Mouse (Mus musculus) kidney, embryonic 15.5 days (tissue): ENCODE measurements at regions not wholly inside any gene's neighbourhood (a gene's known extent, or its start where the extent isn't known, plus 50 kb on each side); places are given as distances from the start of the nearest gene placed in this dataset.

ENCODE experiments used
- ATAC-seq: fragments of 200-750 bp; cut with Nextera tagmentation; replicated peaks from 2 replicates; pipeline ENCODE4 v1.8.0; 2017; ENCODE audit warnings: moderate TSS enrichment; ENCODE audit not compliant: low FRiP score
- H3K27ac ChIP-seq: fragments of 300-500 bp; sonication (generic); 2 replicates; pipeline ENCODE4 v1.5.1; 2015; ENCODE audit warnings: mild to moderate bottlenecking, inconsistent platforms
- H3K27me3 ChIP-seq: fragments of 300-500 bp; sonication (generic); 2 replicates; pipeline ENCODE4 v1.6.1; 2015; ENCODE audit warnings: inconsistent platforms
- H3K36me3 ChIP-seq: fragments of 300-500 bp; sonication (generic); 2 replicates; pipeline ENCODE4 v1.6.1; 2015; ENCODE audit warnings: inconsistent platforms
- H3K4me1 ChIP-seq: fragments of 300-500 bp; sonication (generic); 2 replicates; pipeline ENCODE4 v1.6.1; 2015; ENCODE audit warnings: inconsistent platforms
- H3K4me2 ChIP-seq: fragments of 300-500 bp; sonication (generic); 2 replicates; pipeline ENCODE4 v1.6.1; 2015; ENCODE audit warnings: moderate library complexity, mild to moderate bottlenecking, inconsistent platforms
- H3K4me3 ChIP-seq: fragments of 300-500 bp; sonication (generic); replicated peaks from 2 replicates; pipeline ENCODE4 v1.5.1; 2015; ENCODE audit warnings: mild to moderate bottlenecking, inconsistent platforms
- H3K9ac ChIP-seq: fragments of 300-500 bp; sonication (generic); 2 replicates; pipeline ENCODE4 v1.6.1; 2015; ENCODE audit warnings: mild to moderate bottlenecking, inconsistent platforms
- H3K9me3 ChIP-seq: fragments of 300-500 bp; sonication (generic); replicated peaks from 2 replicates; pipeline ENCODE4 v1.6.1; 2016; ENCODE audit warnings: inconsistent platforms
- WGBS: fragments of 180-500 bp; shearing (Covaris S2); methylation state at CpG from one replicate; pipeline ENCODE4 v1.1.7; 2015; ENCODE audit warnings: mixed read lengths; 5-methylcytosine and 5-hydroxymethylcytosine counted together

DNA sequence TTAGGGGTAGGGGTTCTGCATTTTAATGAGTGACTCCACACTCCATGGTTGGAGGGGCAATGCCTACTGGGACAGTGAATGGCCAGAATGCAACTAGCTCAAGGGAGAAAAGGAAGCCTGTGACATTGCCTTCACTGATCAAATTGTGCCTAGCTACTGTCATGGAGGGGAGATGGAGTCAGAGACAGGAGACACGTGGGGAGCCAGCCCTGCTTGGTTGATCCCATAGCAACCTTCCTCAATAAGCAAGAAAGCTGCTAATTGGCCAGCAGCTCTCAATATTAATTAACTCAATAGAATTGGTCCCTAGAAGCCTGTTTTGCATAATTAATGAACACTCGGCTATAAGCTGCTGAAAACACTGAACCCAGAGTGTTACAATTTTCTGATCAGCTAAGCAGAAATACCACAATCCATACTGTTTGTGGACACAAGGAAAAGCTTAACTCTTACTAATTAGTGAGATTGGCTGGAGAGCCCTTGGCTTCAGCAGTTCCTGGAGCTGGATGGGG lies 233.7 kb upstream of the Eif4g2 start:
- no peak overlapping the region for H3K9ac ChIP-seq
- 80% methylated on average over 2 of the region's 2 CpGs for WGBS
- ATAC-seq = no peak
- H3K36me3 ChIP-seq = no peaks in the 10 kb centered on the region
- no peak overlapping the region for H3K4me2 ChIP-seq
- H3K4me1 ChIP-seq = no peaks in the 10 kb centered on the region
- no peaks in the 10 kb centered on the region for H3K27me3 ChIP-seq
- H3K4me3 ChIP-seq = no peak overlapping the region
- no peaks in the 10 kb centered on the region for H3K9me3 ChIP-seq
- H3K27ac ChIP-seq = no peak overlapping the region

DNA sequence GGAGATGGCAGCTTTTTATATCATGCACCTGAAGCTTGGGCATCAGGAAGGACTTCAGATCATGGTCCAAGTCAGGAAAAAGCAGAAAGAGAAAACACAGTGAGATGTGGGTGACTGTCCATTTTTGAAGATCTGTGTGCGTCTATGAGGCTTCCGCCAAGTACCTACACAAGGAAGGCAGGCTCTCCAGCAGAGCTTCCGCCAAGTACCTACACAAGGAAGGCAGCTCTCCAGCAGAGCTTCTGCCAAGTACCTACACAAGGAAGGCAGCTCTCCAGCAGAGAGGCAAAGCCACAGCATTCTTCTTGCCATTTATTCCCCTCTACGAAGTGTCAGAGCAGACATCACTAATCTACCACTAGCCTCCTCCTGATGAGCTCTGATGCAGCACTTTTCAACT lies 231.1 kb upstream of the Eif4g2 start:
- H3K4me3 ChIP-seq = no peak overlapping the region
- no peak overlapping the region for H3K4me2 ChIP-seq
- no peaks in the 10 kb centered on the region for H3K27me3 ChIP-seq
- WGBS = 96% methylated on average over 4 of the region's 4 CpGs
- H3K9ac ChIP-seq = no peak overlapping the region
- no peaks in the 10 kb centered on the region for H3K9me3 ChIP-seq
- H3K36me3 ChIP-seq = no peaks in the 10 kb centered on the region
- ATAC-seq = no peak
- no peaks in the 10 kb centered on the region for H3K4me1 ChIP-seq
- H3K27ac ChIP-seq = no peak overlapping the region

GRCm38 (mm10) chr7:111305196-111305595 lies 222.4 kb upstream of the Eif4g2 start:
- H3K36me3 ChIP-seq = no peaks in the 10 kb centered on the region
- ATAC-seq = no peak
- H3K4me2 ChIP-seq = no peak overlapping the region
- no peaks in the 10 kb centered on the region for H3K9me3 ChIP-seq
- H3K4me1 ChIP-seq = no peaks in the 10 kb centered on the region
- no peak overlapping the region for H3K27ac ChIP-seq
- no peak overlapping the region for H3K4me3 ChIP-seq
- no peaks in the 10 kb centered on the region for H3K27me3 ChIP-seq
- H3K9ac ChIP-seq = no peak overlapping the region

DNA sequence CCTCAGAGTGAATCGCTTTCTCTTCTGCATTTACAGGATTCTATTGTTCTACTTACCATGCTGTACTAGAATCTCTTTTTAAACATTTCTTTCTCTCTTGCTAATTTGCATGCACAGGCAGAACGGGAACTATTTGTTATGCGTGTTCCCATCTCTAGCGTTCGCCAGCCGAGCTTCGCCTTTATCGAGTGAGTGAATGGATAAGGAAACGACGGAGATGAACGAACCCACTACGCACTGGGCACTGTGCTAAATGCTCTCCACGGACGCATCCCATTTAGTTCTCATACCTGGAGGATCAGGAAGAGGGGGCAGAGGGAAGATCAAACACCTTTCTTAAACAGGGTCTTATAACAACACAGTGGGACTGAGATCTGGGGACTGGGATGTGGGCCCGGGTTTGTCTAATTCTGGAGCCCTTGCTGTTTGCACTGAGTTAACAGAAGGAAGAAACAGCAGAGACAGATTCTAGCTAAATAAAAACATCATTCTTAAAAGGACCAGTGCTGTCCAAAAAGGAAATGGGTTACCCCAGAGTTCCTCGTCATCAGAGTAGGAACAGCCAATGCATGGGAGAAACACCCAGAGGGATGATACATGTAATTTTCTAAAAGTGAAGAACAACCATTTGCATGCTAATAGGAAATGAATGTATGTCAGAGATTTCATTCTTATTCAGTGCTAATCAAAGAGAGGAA lies 219.1 kb upstream of the Eif4g2 start:
- Histone ChIP-seq H3K9me3 (no peaks in the 10 kb centered on the region), H3K36me3 (no peaks in the 10 kb centered on the region), H3K9ac (no peak overlapping the region), H3K27me3 (no peaks in the 10 kb centered on the region), H3K4me2 (no peak overlapping the region), H3K27ac (no peak overlapping the region), H3K4me1 (no peaks in the 10 kb centered on the region), H3K4me3 (no peak overlapping the region)
- WGBS = 88% methylated on average over 16 of the region's 16 CpGs
- ATAC-seq = no peak

DNA sequence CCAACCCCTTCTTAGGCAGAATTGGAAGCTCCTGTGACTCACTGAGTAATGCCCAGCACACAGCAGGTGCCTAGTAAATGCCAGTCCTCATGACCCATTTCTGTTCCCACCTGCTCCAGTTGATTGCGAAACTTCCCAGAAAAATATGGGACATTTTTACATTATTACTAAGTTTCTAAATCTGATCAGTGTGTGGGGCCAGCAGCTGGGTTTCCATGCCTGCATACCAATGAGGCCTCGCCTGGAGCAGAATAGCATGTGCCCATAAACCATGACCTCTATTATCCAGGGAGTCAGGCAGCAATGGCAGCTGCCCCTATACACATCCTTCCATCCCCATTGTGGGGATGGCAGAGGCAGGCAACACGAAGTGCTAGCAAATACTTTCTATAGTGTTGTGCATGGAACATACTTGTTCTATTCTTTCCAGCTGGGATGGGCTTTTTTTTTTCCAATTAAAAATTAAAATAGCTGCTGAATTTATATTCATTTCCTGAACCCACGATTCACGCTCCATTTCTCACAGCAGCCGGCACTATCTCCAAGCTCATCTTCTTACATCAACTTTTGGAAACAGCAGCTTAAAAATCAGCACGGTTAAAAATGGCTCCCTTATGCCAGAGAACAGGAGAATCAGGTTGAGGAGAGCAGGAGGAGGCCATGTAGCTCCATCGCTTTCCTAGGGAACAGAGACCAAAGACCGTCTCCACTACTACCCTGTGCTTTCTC lies 214.5 kb upstream of the Eif4g2 start:
- Histone ChIP-seq H3K9ac (no peak overlapping the region), H3K27ac (peak overlapping the region; percentile 24; the same call in 1 of the 2 replicates), H3K27me3 (no peaks in the 10 kb centered on the region), H3K4me3 (no peak overlapping the region), H3K9me3 (no peaks in the 10 kb centered on the region), H3K4me1 (no peaks in the 10 kb centered on the region), H3K36me3 (no peaks in the 10 kb centered on the region), H3K4me2 (no peak overlapping the region)
- 69% methylated on average over 9 of the region's 9 CpGs for WGBS
- ATAC-seq = no peak

DNA sequence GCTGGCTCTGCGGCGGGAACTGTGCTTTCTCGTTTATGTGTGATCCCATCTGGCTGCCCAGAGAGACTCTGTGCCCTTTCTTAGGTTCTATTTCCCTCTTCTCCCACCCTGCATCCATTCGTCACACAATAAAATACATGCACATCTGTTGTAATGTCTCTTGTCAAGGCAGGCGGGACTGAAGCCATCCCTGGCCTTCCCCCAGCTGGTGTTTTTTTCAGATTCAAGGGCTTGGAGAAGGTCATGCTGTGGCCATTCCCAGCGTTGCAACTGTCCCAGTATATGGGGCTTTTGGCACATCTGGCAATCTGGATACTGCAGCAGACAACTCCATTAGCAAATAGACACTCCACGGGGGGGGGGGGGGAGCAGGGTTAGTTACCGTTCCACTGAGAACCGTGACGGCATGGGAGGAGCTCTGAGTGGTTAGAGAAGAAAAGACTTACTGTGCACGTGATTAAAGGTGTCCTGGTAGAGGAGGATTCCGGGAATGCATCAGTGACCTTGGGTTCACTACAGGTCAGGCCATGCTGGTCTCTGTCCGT lies 200.7 kb upstream of the Eif4g2 start:
- Histone ChIP-seq H3K36me3 (no peaks in the 10 kb centered on the region), H3K4me1 (peaks cover 28% of the 10 kb centered on the region), H3K9ac (no peak overlapping the region), H3K4me3 (no peak overlapping the region), H3K9me3 (no peaks in the 10 kb centered on the region), H3K27me3 (peaks cover 3% of the 10 kb centered on the region; the same call in 1 of the 2 replicates), H3K27ac (peak overlapping the region; percentile 28; the same call in 1 of the 2 replicates), H3K4me2 (peak overlapping the region; percentile 22)
- no peak for ATAC-seq
- 23% methylated on average over 13 of the region's 13 CpGs for whole genome bisulfite sequencing

GRCm38 (mm10) chr7:111282314-111282713 lies 199.5 kb upstream of the Eif4g2 start:
- Histone ChIP-seq H3K4me1 (peaks cover 28% of the 10 kb centered on the region), H3K9ac (no peak overlapping the region), H3K4me3 (no peak overlapping the region), H3K4me2 (peak overlapping the region; percentile 14), H3K36me3 (no peaks in the 10 kb centered on the region), H3K27ac (peak overlapping the region; percentile 84), H3K27me3 (peaks cover 3% of the 10 kb centered on the region; the same call in 1 of the 2 replicates), H3K9me3 (no peaks in the 10 kb centered on the region)
- 12% methylated on average over 8 of the region's 8 CpGs for WGBS
- peak; percentile 93 for ATAC-seq

DNA sequence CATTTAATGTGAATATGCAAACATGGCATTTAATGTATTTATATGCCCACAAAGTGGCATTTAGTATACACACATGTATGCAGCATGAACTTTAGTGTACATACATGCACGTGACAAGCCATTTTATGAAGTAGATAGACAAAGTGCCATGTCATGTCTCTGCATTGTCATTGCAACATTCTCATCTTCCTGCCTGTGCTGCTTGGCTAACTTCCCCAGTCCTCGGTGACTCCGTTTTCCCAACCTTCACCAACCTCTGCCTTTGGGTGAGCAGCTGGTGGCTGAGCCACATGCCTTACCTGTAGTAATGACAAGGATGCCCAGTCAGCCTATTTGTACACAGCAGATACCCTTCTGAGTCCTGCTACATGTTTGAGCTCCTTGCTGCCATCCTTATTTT lies 194.9 kb upstream of the Eif4g2 start:
- H3K36me3 ChIP-seq = no peaks in the 10 kb centered on the region
- no peak overlapping the region for H3K9ac ChIP-seq
- H3K27ac ChIP-seq = no peak overlapping the region
- no peaks in the 10 kb centered on the region for H3K9me3 ChIP-seq
- WGBS = 89% methylated on average over 3 of the region's 3 CpGs
- no peak overlapping the region for H3K4me2 ChIP-seq
- H3K4me1 ChIP-seq = peaks cover 17% of the 10 kb centered on the region
- H3K4me3 ChIP-seq = no peak overlapping the region
- H3K27me3 ChIP-seq = peaks cover 3% of the 10 kb centered on the region; the same call in 1 of the 2 replicates
- no peak for ATAC-seq

DNA sequence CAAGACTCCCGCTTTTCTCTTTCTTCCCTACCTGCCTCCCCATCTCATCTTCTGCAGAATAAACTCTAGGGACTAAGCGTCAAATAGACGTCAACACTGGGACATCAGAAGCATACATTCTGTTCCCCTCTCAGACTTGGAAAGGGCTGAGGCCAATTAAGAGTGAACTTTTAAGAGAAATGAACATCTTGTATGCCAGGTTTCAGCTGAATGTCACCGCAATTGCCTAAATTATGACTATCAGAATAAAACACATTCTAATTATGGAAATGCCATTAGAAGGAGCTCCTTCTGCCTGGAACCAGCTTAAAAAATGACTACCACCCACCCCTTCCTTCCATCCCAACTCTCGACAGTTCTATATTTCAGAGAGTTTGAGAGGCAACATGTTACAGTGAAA lies 191.0 kb upstream of the Eif4g2 start:
- 94% methylated on average over 5 of the region's 5 CpGs for WGBS
- H3K36me3 ChIP-seq = no peaks in the 10 kb centered on the region
- H3K4me1 ChIP-seq = no peaks in the 10 kb centered on the region
- no peak for ATAC-seq
- no peak overlapping the region for H3K4me2 ChIP-seq
- H3K27me3 ChIP-seq = 0 out of 2 replicates have a peak, but pooled peaks cover 3% of the 10 kb centered on the region
- no peak overlapping the region for H3K27ac ChIP-seq
- H3K9me3 ChIP-seq = no peaks in the 10 kb centered on the region
- H3K4me3 ChIP-seq = no peak overlapping the region
- no peak overlapping the region for H3K9ac ChIP-seq

GRCm38 (mm10) chr7:111270874-111271273 lies 188.0 kb upstream of the Eif4g2 start:
- no peaks in the 10 kb centered on the region for H3K4me1 ChIP-seq
- WGBS = 76% methylated on average over 4 of the region's 4 CpGs
- no peak overlapping the region for H3K9ac ChIP-seq
- no peak overlapping the region for H3K4me2 ChIP-seq
- no peak overlapping the region for H3K4me3 ChIP-seq
- no peak overlapping the region for H3K27ac ChIP-seq
- H3K36me3 ChIP-seq = no peaks in the 10 kb centered on the region
- ATAC-seq = no peak
- no peaks in the 10 kb centered on the region for H3K9me3 ChIP-seq
- H3K27me3 ChIP-seq = no peaks in the 10 kb centered on the region

- Histone ChIP-seq H3K4me2 (no peak overlapping the region), H3K9ac (no peak overlapping the region), H3K27ac (no peak overlapping the region), H3K4me1 (no peaks in the 10 kb centered on the region), H3K27me3 (no peaks in the 10 kb centered on the region), H3K4me3 (no peak overlapping the region), H3K36me3 (no peaks in the 10 kb centered on the region), H3K9me3 (no peaks in the 10 kb centered on the region)
- ATAC-seq = no peak
- WGBS = 97% methylated on average over 2 of the region's 2 CpGs
Observed at GRCm38 (mm10) chr7:111268197-111268596, 185.4 kb upstream of the Eif4g2 start.

- Histone ChIP-seq H3K9me3 (no peaks in the 10 kb centered on the region), H3K27ac (no peak overlapping the region), H3K9ac (no peak overlapping the region), H3K36me3 (no peaks in the 10 kb centered on the region), H3K27me3 (no peaks in the 10 kb centered on the region), H3K4me2 (no peak overlapping the region), H3K4me1 (peaks cover 4% of the 10 kb centered on the region; the same call in 1 of the 2 replicates), H3K4me3 (no peak overlapping the region)
- 85% methylated on average over 1 of the region's 1 CpGs for WGBS
- ATAC-seq = no peak
Observed at GRCm38 (mm10) chr7:111263302-111263701, 180.5 kb upstream of the Eif4g2 start.
